Mouse (Mus musculus) gastrocnemius, postnatal 4 days (tissue): ENCODE results near the gene Mup15. TPM values are rescaled to one million over a fixed set of nuclear protein-coding genes. Genes with fewer than 3 reads are reported as not detected.
"Not testable (repeated sequence)": the region's sequence is repeated elsewhere in the genome, so short reads cannot be mapped to it uniquely, and the experiment has no call there.

Experiments
- DNase-seq, 2 experiments: peaks; one replicate each; pipeline ENCODE4 v3.0.0; 2021 to 2022; ENCODE audit warnings: low spot score in 2 of 2, mixed read lengths in 2 of 2
- long read RNA-seq, 2 experiments: library from polyadenylated mRNA; stranded (forward); transcript quantifications; one replicate each; pipeline ENCODE4 v2.0.0; 2021
- total RNA-seq, 2 experiments: library from RNA; stranded (reverse); gene quantifications; 2 replicates each; pipeline ENCODE4 v1.2.3; 2021

Gene Mup15
- total RNA-seq = not detected
- long read RNA-seq, experiment 1 = 0 reads
- long read RNA-seq, experiment 2 = 0 reads

DNA sequence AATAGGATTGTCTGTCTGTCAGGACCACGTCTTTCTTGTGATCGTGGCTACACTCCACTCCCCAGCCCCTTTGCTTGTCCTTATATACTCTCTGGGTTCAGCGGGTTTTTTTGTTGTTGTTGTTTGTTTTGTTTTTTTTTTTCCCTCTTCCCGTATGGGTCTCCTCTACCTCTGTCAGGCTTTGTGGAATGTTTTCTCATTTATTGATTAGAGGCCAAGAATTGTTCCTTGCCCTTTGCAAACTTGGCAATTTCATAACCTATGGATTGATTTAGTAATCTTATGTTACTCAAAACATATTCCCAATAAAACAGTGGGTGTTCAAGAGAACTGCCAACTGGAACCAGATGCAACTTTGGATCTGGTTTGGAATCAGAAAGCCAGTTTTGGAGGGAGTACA lies at the start of gene Mup15:
Mup15 (minus strand) TSS at position 101 of the 400 bp plus-strand sequence.
- DNase-seq = not testable (repeated sequence)

Other genes with a start within 250 kb of the Mup15 start
- not detected for gene Mup13, start 211.5 kb downstream of the Mup15 start, total RNA-seq
- not detected for gene Mup14, start 135.7 kb downstream of the Mup15 start, total RNA-seq
- not detected for gene Mup16, start 79.8 kb upstream of the Mup15 start, total RNA-seq
- not detected for gene Mup17, start 156.1 kb upstream of the Mup15 start, total RNA-seq
- not detected for gene Mup18, start 234.4 kb upstream of the Mup15 start, total RNA-seq